Mouse (Mus musculus) frontal cortex, adult 2 months (tissue): ENCODE measurements around the gene Sectm1a. TPM values are rescaled to one million over a fixed set of nuclear protein-coding genes. Genes with fewer than 3 reads are reported as not detected.
"Not testable (repeated sequence)": the region's sequence is repeated elsewhere in the genome, so short reads cannot be mapped to it uniquely, and the experiment has no call there.

Experiments
- DNase-seq, 2 experiments: peaks; one replicate each; pipeline ENCODE4 v3.0.0; 2022; ENCODE audit warnings: low spot score in 1 of 2; ENCODE audit errors: extremely low spot score in 1 of 2
- polyA plus RNA-seq: library from polyadenylated mRNA; depleted of rRNA; stranded (reverse); fragments of >200 nt; gene quantifications from 2 replicates; pipeline ENCODE4 v1.2.3, GENCODE M21; 2012; rRNA removed

The Sectm1a gene
- polyA plus RNA-seq = 0.08 TPM in 1 of 2 replicates, not detected in the other

- no peak for DNase-seq
Measured at GRCm38 (mm10) chr11:121081120-121081519, at the start of gene Sectm1a. Gene Sectm1a, minus strand, starts transcription at chr11:121081220.

- no peak for DNase-seq
Measured at GRCm38 (mm10) chr11:121129616-121130015, 48.6 kb upstream of the Sectm1a start.

- DNase-seq = no peak
Measured at GRCm38 (mm10) chr11:121127441-121127840, 46.4 kb upstream of the Sectm1a start.

- no peak for DNase-seq
Measured at GRCm38 (mm10) chr11:121126395-121126794, 45.4 kb upstream of the Sectm1a start.

GRCm38 (mm10) chr11:121125522-121126172 is 44.6 kb upstream of the Sectm1a start:
- no peak for DNase-seq

- DNase-seq = no peak
Measured at GRCm38 (mm10) chr11:121123438-121123837, 42.4 kb upstream of the Sectm1a start.

GRCm38 (mm10) chr11:121122024-121122670 is 41.1 kb upstream of the Sectm1a start:
- DNase-seq = no peak

- DNase-seq = no peak
Measured at GRCm38 (mm10) chr11:121121151-121121550, 40.1 kb upstream of the Sectm1a start.

- no peak for DNase-seq
Measured at GRCm38 (mm10) chr11:121118577-121118976, 37.6 kb upstream of the Sectm1a start, which contains the start of gene Tex19.2. Gene Tex19.2, minus strand, starts transcription at chr11:121118677.

GRCm38 (mm10) chr11:121118106-121118505 is 37.1 kb upstream of the Sectm1a start:
- DNase-seq = no peak

- DNase-seq = no peak
Measured at GRCm38 (mm10) chr11:121112091-121112775, 31.2 kb upstream of the Sectm1a start.

GRCm38 (mm10) chr11:121111601-121112000 is 30.6 kb upstream of the Sectm1a start:
- no peak for DNase-seq

- DNase-seq = no peak
Measured at GRCm38 (mm10) chr11:121111051-121111450, 30.0 kb upstream of the Sectm1a start.

GRCm38 (mm10) chr11:121109986-121110385 is 29.0 kb upstream of the Sectm1a start:
- no peak for DNase-seq

- no peak for DNase-seq
Measured at GRCm38 (mm10) chr11:121108061-121108460, 27.0 kb upstream of the Sectm1a start.

GRCm38 (mm10) chr11:121107242-121107641 is 26.2 kb upstream of the Sectm1a start:
- not testable (repeated sequence) for DNase-seq

- no peak for DNase-seq
Measured at GRCm38 (mm10) chr11:121101124-121101805, 20.2 kb upstream of the Sectm1a start.

GRCm38 (mm10) chr11:121100692-121101091 is 19.7 kb upstream of the Sectm1a start:
- no peak for DNase-seq

- no peak for DNase-seq
Measured at GRCm38 (mm10) chr11:121099762-121100161, 18.7 kb upstream of the Sectm1a start.

- DNase-seq = no peak
Measured at GRCm38 (mm10) chr11:121092606-121093585, 11.9 kb upstream of the Sectm1a start.
